Mouse (Mus musculus) layer of hippocampus, postnatal 25 days (tissue): ENCODE measurements at regions not wholly inside any gene's neighbourhood (a gene's known extent, or its start where the extent isn't known, plus 50 kb on each side); places are given as distances from the start of the nearest gene placed in this dataset.

Experiments used
- DNase-seq, 2 experiments: peaks; one replicate each; pipeline ENCODE4 v3.0.0; 2022; ENCODE audit warnings: mixed read lengths in 2 of 2, low spot score in 1 of 2; ENCODE audit errors: extremely low spot score in 1 of 2

DNA sequence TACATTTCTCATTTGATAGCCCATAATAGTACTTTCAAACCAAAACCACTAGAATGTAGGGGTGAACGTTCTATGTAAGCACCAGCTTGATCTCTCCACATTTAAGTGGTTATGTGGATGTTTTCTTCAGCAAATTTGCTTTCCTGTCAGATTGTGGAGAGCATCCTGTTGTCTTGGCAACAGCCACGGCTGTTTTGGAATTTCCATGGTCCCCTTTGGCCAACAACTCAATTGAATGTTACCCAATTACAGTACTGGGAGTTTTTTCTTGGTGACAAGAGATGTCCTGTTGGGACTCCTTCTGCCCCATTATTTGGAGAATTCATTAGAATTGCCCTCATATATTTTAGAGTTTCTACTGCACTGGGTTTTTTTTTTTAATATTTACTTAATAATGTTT is 503.2 kb downstream of the Ndufa4 start:
- peak in 1 of 2 experiments; percentile 3 for DNase-seq

DNA sequence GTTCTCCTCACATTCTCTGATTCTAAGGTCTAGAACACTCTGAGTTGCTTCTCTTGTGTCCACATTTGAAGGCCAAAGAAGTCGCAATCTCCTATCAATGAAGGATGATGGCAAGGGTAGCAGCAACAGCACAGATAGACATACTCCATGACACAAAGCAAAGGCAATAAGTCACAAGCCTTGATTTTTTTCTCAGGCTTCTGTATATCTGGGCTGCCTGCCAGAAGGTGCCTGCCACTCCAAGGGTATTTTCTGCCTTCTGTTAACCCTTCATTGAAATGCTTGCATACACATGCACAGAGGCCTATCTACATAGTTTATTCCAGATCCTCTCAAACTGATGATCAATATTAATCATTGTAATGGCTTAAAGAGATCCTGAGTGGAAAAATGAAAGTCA is 548.2 kb downstream of the Ndufa4 start:
- no peak for DNase-seq

DNA sequence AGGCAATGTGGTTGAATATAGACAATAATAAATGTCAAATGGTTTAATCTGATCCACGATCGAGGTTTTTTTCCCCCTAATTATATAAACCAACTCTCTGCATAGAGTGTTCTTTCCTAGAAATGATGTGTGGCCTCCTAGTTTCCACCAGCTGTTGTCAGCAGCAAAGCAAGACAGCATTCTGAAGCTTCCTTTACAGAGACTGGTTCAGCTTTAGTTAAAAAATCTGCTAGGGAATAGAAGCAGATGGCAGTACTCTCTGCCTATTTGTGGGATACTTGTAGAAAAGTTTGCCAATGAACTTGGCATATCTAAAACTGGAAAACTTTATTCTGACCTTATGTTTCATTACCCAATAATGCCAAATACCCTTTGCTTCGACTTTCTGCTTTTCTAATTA is 553.7 kb downstream of the Ndufa4 start:
- DNase-seq, result no peak

DNA sequence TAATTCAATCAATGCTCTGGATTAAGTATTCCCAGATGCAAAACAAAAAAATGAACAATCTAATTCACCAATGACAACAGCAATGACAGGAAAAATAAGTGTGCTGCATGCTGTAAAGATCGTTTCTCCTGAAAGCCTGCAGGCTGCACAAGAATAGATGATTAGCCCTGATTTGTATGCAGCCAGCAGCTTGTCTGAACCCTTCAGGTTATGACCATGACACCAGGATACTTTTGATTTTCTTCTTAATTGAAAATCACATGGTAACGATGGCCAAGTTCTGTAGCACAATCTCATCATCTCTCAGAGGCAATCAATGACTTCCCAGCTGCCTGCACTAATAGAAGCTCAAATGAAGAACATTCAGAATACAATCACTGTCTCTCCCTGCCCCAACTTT is 573.2 kb downstream of the Ndufa4 start:
- DNase-seq, result no peak

DNA sequence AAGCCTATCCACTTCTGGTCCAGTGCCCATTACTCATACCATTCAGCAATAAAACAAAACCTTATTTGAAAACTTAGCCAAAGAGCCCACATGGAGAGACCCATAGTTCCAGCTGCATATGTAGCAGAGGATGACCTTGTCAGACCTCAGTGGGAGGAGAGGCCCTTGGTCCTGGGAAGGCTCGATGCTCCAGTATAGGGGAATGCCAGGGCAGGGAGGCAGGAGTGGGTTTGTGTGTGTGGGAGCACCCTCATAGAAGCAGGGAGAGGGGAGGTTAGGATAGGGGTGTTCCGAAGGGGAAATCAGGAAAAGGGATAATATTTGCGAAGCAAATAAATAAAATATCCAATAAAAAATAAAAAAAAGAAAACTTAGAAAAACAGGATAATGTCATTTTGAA is 593.6 kb downstream of the Ndufa4 start:
- DNase-seq, result no peak

DNA sequence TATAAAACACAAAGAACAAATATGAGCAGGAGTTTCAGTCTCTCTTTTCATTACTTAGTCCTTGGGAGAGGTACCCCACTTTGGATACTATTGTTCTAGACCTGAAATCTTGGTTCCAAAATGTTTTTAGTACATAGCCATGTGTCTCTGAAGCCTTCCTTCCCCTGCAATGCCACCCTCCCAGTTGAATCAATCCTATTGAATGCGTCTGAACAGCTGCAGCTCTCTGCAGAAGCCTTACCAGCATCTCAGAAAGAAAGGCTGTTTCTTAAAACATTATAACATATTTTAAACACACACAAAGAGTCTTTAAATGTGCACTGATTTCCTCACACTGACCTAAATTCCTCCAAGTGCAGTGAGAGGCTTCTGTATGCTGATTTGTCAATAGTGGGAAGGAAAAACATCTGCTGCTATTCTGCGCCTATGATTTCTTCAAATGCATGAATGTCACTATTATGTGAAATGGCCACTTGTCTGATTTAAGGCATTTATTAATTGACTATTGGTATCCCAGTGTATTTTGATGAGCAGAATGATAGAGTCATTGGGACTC is 601.2 kb downstream of the Ndufa4 start:
- no peak for DNase-seq

DNA sequence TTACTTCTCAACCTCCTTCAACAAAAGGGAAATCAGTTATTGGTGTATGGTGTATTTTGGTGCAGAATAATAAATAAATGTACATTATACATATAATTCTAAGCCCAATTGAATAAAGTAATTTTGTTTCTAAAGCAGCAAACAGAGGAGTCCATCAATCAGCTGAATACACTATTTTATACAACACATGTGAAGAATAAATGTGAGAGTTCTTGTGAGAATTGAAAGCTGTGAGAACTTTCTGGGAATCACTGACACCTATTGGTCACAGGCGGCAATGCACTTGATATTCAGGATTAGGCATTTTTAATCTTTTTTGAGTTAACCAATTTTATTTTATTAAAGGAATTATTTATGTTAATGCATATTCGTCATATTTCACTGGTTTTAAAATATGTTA is 623.3 kb downstream of the Ndufa4 start:
- DNase-seq, result peak in 1 of 2 experiments; percentile 41

DNA sequence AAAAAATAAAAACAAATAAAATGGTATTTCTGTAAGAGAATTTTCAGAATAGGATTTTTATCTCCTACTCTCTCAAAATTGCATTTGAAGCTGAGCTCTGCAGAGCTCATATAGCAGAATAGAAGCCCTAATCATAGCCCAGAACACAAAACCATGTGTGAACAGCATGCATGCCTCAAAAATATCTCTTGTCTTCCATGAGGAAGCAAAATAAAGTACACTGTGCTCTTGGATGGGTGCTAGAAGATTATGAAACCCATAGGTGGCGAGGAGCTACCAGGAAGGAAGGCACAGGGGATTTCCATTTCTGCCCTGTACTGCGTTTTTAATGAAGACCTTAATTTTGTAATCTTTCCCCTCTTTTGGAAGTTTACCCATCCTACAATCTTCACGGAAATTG is 632.1 kb downstream of the Ndufa4 start:
- DNase-seq, result no peak
